Mouse (Mus musculus): ENCODE measurements around the gene Adnp. TPM values are rescaled to one million over a fixed set of nuclear protein-coding genes. Genes with fewer than 3 reads are reported as not detected.
A peak's percentile ranks its signal among the peaks of the same experiment; 100 is the strongest.

Gene Adnp
- polyA plus RNA-seq, 1 experiment from 2014 or later = 12.2 TPM

- 88% methylated on average over 6 of the region's 6 CpGs for WGBS
- Histone ChIP-seq H3K4me2 (ENCODE audit: low read depth, severe bottlenecking) (no peak overlapping the region), H3K4me1 (ENCODE audit: control insufficient read depth, insufficient read depth, low read length) (no peaks in the 10 kb centered on the region), H3K4me3 (ENCODE audit: low read depth, low read length) (no peak overlapping the region), H3K9me3 (ENCODE audit: control insufficient read depth, low read length) (no peaks in the 10 kb centered on the region), H3K9ac (ENCODE audit: low read length) (no peak overlapping the region), H3K36me3 (ENCODE audit: control insufficient read depth, insufficient read depth, low read length) (peaks cover 30% of the 10 kb centered on the region), H3K27ac (replicated peaks; ENCODE audit: low read depth, low read length) (no peak overlapping the region), H3K27me3 (ENCODE audit: control insufficient read depth, insufficient read depth, low read length) (no peaks in the 10 kb centered on the region)
- DNase-seq (ENCODE audit: low spot score) = no peak
- ATAC-seq (ENCODE audit: insufficient number of reproducible peaks, low FRiP score, low TSS enrichment, low read depth) = no peak
Observed at GRCm38 (mm10) chr2:168223326-168223725, 16.4 kb upstream of the Adnp start.

- DNase-seq (ENCODE audit: low spot score) (no peak), ATAC-seq (ENCODE audit: insufficient number of reproducible peaks, low FRiP score, low TSS enrichment, low read depth) (no peak)
- Histone ChIP-seq H3K36me3 (ENCODE audit: control insufficient read depth, insufficient read depth, low read length) (peaks cover 20% of the 10 kb centered on the region), H3K4me1 (ENCODE audit: control insufficient read depth, insufficient read depth, low read length) (no peaks in the 10 kb centered on the region), H3K27me3 (ENCODE audit: control insufficient read depth, insufficient read depth, low read length) (no peaks in the 10 kb centered on the region), H3K27ac (replicated peaks; ENCODE audit: low read depth, low read length) (no peak overlapping the region), H3K9ac (ENCODE audit: low read length) (no peak overlapping the region), H3K9me3 (ENCODE audit: control insufficient read depth, low read length) (no peaks in the 10 kb centered on the region), H3K4me2 (ENCODE audit: low read depth, severe bottlenecking) (no peak overlapping the region), H3K4me3 (ENCODE audit: low read depth, low read length) (no peak overlapping the region)
- 48% methylated on average over 5 of the region's 5 CpGs for WGBS
Observed at GRCm38 (mm10) chr2:168213788-168214397, 7.0 kb upstream of the Adnp start.

- Histone ChIP-seq H3K4me3 (ENCODE audit: low read depth, low read length) (no peak overlapping the region), H3K9me3 (ENCODE audit: control insufficient read depth, low read length) (no peaks in the 10 kb centered on the region), H3K4me2 (ENCODE audit: low read depth, severe bottlenecking) (no peak overlapping the region), H3K27me3 (ENCODE audit: control insufficient read depth, insufficient read depth, low read length) (no peaks in the 10 kb centered on the region), H3K27ac (replicated peaks; ENCODE audit: low read depth, low read length) (no peak overlapping the region), H3K9ac (ENCODE audit: low read length) (no peak overlapping the region), H3K36me3 (ENCODE audit: control insufficient read depth, insufficient read depth, low read length) (peaks cover 22% of the 10 kb centered on the region), H3K4me1 (ENCODE audit: control insufficient read depth, insufficient read depth, low read length) (peaks cover 5% of the 10 kb centered on the region)
- DNase-seq (ENCODE audit: low spot score) (no peak), ATAC-seq (ENCODE audit: insufficient number of reproducible peaks, low FRiP score, low TSS enrichment, low read depth) (no peak)
- WGBS = 91% methylated on average over 3 of the region's 3 CpGs
Observed at GRCm38 (mm10) chr2:168207883-168208282, 971 bp upstream of the Adnp start.

- H3K4me1 ChIP-seq (ENCODE audit: control insufficient read depth, insufficient read depth, low read length) = peaks cover 5% of the 10 kb centered on the region
- H3K9ac ChIP-seq (ENCODE audit: low read length) = peak overlapping the region; percentile 100
- peak overlapping the region; percentile 100 for H3K4me3 ChIP-seq (ENCODE audit: low read depth, low read length)
- H3K36me3 ChIP-seq (ENCODE audit: control insufficient read depth, insufficient read depth, low read length) = peaks cover 13% of the 10 kb centered on the region
- H3K27me3 ChIP-seq (ENCODE audit: control insufficient read depth, insufficient read depth, low read length) = no peaks in the 10 kb centered on the region
- under 1% methylated on average over 46 of the region's 49 CpGs for WGBS
- H3K9me3 ChIP-seq (ENCODE audit: control insufficient read depth, low read length) = no peaks in the 10 kb centered on the region
- no peak for ATAC-seq (ENCODE audit: insufficient number of reproducible peaks, low FRiP score, low TSS enrichment, low read depth)
- peak; percentile 62 for DNase-seq (ENCODE audit: low spot score)
- H3K4me2 ChIP-seq (ENCODE audit: low read depth, severe bottlenecking) = peak overlapping the region; percentile 77
- peak overlapping the region; percentile 100 for H3K27ac ChIP-seq (replicated peaks; ENCODE audit: low read depth, low read length)
Observed at GRCm38 (mm10) chr2:168205681-168206631, 956 bp downstream of the Adnp start.

- H3K9me3 ChIP-seq (ENCODE audit: control insufficient read depth, low read length) = no peaks in the 10 kb centered on the region
- peak; percentile 94 for DNase-seq (ENCODE audit: low spot score)
- H3K4me3 ChIP-seq (ENCODE audit: low read depth, low read length) = peak overlapping the region; percentile 100
- peak overlapping the region; percentile 100 for H3K27ac ChIP-seq (replicated peaks; ENCODE audit: low read depth, low read length)
- no peaks in the 10 kb centered on the region for H3K27me3 ChIP-seq (ENCODE audit: control insufficient read depth, insufficient read depth, low read length)
- peak overlapping the region; percentile 77 for H3K4me2 ChIP-seq (ENCODE audit: low read depth, severe bottlenecking)
- H3K4me1 ChIP-seq (ENCODE audit: control insufficient read depth, insufficient read depth, low read length) = peaks cover 5% of the 10 kb centered on the region
- 6% methylated on average over 6 of the region's 6 CpGs for WGBS
- H3K36me3 ChIP-seq (ENCODE audit: control insufficient read depth, insufficient read depth, low read length) = peaks cover 13% of the 10 kb centered on the region
- H3K9ac ChIP-seq (ENCODE audit: low read length) = peak overlapping the region; percentile 100
- ATAC-seq (ENCODE audit: insufficient number of reproducible peaks, low FRiP score, low TSS enrichment, low read depth) = no peak
Observed at GRCm38 (mm10) chr2:168205265-168205664, 1.6 kb downstream of the Adnp start.

GRCm38 (mm10) chr2:168204476-168204999 is 2.4 kb downstream of the Adnp start:
- Histone ChIP-seq H3K27ac (replicated peaks; ENCODE audit: low read depth, low read length) (no peak overlapping the region), H3K27me3 (ENCODE audit: control insufficient read depth, insufficient read depth, low read length) (no peaks in the 10 kb centered on the region), H3K4me3 (ENCODE audit: low read depth, low read length) (peak overlapping the region; percentile 100), H3K4me2 (ENCODE audit: low read depth, severe bottlenecking) (peak overlapping the region; percentile 77), H3K9me3 (ENCODE audit: control insufficient read depth, low read length) (no peaks in the 10 kb centered on the region), H3K9ac (ENCODE audit: low read length) (peak overlapping the region; percentile 100; the same call in 1 of the 2 replicates), H3K4me1 (ENCODE audit: control insufficient read depth, insufficient read depth, low read length) (peaks cover 7% of the 10 kb centered on the region), H3K36me3 (ENCODE audit: control insufficient read depth, insufficient read depth, low read length) (peaks cover 14% of the 10 kb centered on the region)
- ATAC-seq (ENCODE audit: insufficient number of reproducible peaks, low FRiP score, low TSS enrichment, low read depth) (no peak), DNase-seq (ENCODE audit: low spot score) (no peak)
- WGBS = 92% methylated on average over 8 of the region's 8 CpGs

- Histone ChIP-seq H3K27me3 (ENCODE audit: control insufficient read depth, insufficient read depth, low read length) (no peaks in the 10 kb centered on the region), H3K4me2 (ENCODE audit: low read depth, severe bottlenecking) (no peak overlapping the region), H3K9me3 (ENCODE audit: control insufficient read depth, low read length) (no peaks in the 10 kb centered on the region), H3K27ac (replicated peaks; ENCODE audit: low read depth, low read length) (no peak overlapping the region), H3K4me1 (ENCODE audit: control insufficient read depth, insufficient read depth, low read length) (peaks cover 8% of the 10 kb centered on the region), H3K4me3 (ENCODE audit: low read depth, low read length) (no peak overlapping the region), H3K36me3 (ENCODE audit: control insufficient read depth, insufficient read depth, low read length) (peaks cover 17% of the 10 kb centered on the region), H3K9ac (ENCODE audit: low read length) (no peak overlapping the region)
- no peak for ATAC-seq (ENCODE audit: insufficient number of reproducible peaks, low FRiP score, low TSS enrichment, low read depth)
- 92% methylated on average over 4 of the region's 5 CpGs for WGBS
- DNase-seq (ENCODE audit: low spot score) = no peak
Observed at GRCm38 (mm10) chr2:168200014-168200691, 6.8 kb downstream of the Adnp start.

GRCm38 (mm10) chr2:168199476-168199875 is 7.4 kb downstream of the Adnp start:
- Histone ChIP-seq H3K27ac (replicated peaks; ENCODE audit: low read depth, low read length) (no peak overlapping the region), H3K27me3 (ENCODE audit: control insufficient read depth, insufficient read depth, low read length) (no peaks in the 10 kb centered on the region), H3K4me3 (ENCODE audit: low read depth, low read length) (no peak overlapping the region), H3K9ac (ENCODE audit: low read length) (no peak overlapping the region), H3K4me1 (ENCODE audit: control insufficient read depth, insufficient read depth, low read length) (peaks cover 5% of the 10 kb centered on the region), H3K4me2 (ENCODE audit: low read depth, severe bottlenecking) (no peak overlapping the region), H3K9me3 (ENCODE audit: control insufficient read depth, low read length) (no peaks in the 10 kb centered on the region), H3K36me3 (ENCODE audit: control insufficient read depth, insufficient read depth, low read length) (peaks cover 14% of the 10 kb centered on the region)
- DNase-seq (ENCODE audit: low spot score) (no peak), ATAC-seq (ENCODE audit: insufficient number of reproducible peaks, low FRiP score, low TSS enrichment, low read depth) (no peak)
- WGBS = 94% methylated on average over 4 of the region's 4 CpGs

All from limb, embryonic 11.5 days (tissue).